Comparison of ENCODE assay signal across 8 mouse cellular contexts in the genomic region with DNA sequence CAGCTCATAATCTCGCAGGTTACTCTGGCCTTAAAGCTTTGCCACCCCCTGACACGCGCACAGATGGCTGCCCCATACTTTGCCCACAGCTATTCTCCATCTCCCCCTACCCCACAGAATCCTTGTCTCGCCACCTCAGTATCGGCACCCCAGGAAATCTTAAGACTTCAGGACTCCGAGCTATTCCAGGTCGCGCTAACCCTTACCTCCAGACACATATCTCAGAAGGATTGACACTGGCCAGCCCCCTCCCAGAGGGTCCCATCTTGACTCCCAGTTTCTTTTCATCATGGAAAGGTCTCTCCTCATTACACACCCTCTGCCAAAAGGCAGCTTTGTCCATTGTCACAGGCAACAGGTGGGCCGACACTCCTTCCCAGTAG. TPM values are rescaled to one million over a fixed set of nuclear protein-coding genes. Genes with fewer than 3 reads are reported as not detected.
DNase-seq lines count a peak whose midpoint lies in the region; ATAC-seq and TF ChIP-seq lines count a peak whose summit lies in the region.

No protein-coding gene starts in this region.

- peaks cover 42% of the 10 kb centered on the region for H3K4me1 ChIP-seq in kidney, embryonic 16.5 days (ENCODE audit: insufficient read depth, low read length)
- peaks cover 9% of the 10 kb centered on the region; the same call in 1 of the 2 replicates for H3K4me1 ChIP-seq in cerebellum, adult 2 months (ENCODE audit: control insufficient read depth, insufficient read depth, low read length)
- H3K4me1 ChIP-seq in hindbrain, embryonic 10.5 days (replicated peaks) = peaks cover 33% of the 10 kb centered on the region
- H3K4me1 ChIP-seq in midbrain, embryonic 12.5 days = peaks cover 19% of the 10 kb centered on the region

- peak overlapping the region; percentile 63 for H3K4me2 ChIP-seq in kidney, embryonic 16.5 days (replicated peaks; ENCODE audit: low read depth, low read length)
- H3K4me2 ChIP-seq in midbrain, embryonic 12.5 days (replicated peaks) = peak overlapping the region; percentile 91

- H3K9ac ChIP-seq in kidney, embryonic 16.5 days (replicated peaks; ENCODE audit: low read length) = peak overlapping the region; percentile 91
- peak overlapping the region; percentile 77 for H3K9ac ChIP-seq in midbrain, embryonic 12.5 days (replicated peaks)

- no peak for ATAC-seq in kidney, embryonic 16.5 days (ENCODE audit: low FRiP score, low TSS enrichment)
- peak; percentile 2 for ATAC-seq in midbrain, embryonic 12.5 days (ENCODE audit: low FRiP score, low read depth)
- ATAC-seq in frontal cortex, adult (ENCODE audit: low TSS enrichment) = no peak

- H3K36me3 ChIP-seq in kidney, embryonic 16.5 days (ENCODE audit: insufficient read depth, low read length) = peaks cover 5% of the 10 kb centered on the region; the same call in 1 of the 2 replicates
- peaks cover 19% of the 10 kb centered on the region for H3K36me3 ChIP-seq in hindbrain, embryonic 10.5 days
- H3K36me3 ChIP-seq in midbrain, embryonic 12.5 days = peaks cover 9% of the 10 kb centered on the region

- H3K27me3 ChIP-seq in kidney, embryonic 16.5 days (ENCODE audit: insufficient read depth, low read length) = no peaks in the 10 kb centered on the region
- no peaks in the 10 kb centered on the region for H3K27me3 ChIP-seq in cerebellum, adult 2 months (ENCODE audit: control insufficient read depth, insufficient read depth, low read length)
- peaks cover 8% of the 10 kb centered on the region; the same call in 1 of the 2 replicates for H3K27me3 ChIP-seq in hindbrain, embryonic 10.5 days (ENCODE audit: insufficient read depth, poor library complexity, severe bottlenecking)
- H3K27me3 ChIP-seq in midbrain, embryonic 12.5 days = no peaks in the 10 kb centered on the region

- TF ChIP-seq POLR2A in cerebellum, adult 2 months (IDR thresholded peaks at IDR 0.05; ENCODE audit: borderline replicate concordance, insufficient read depth, low read length) = no peak

- intact Hi-C loops in left cerebral cortex, postnatal 14 days (cut with DNase I) = no loop called here

- peak overlapping the region; percentile 87 for H3K4me3 ChIP-seq in kidney, embryonic 16.5 days (ENCODE audit: low read length)
- peak overlapping the region; percentile 76 for H3K4me3 ChIP-seq in cerebellum, adult 2 months (replicated peaks; ENCODE audit: insufficient read depth, low read depth, low read length)
- H3K4me3 ChIP-seq in hindbrain, embryonic 10.5 days = peak overlapping the region; percentile 90
- H3K4me3 ChIP-seq in midbrain, embryonic 12.5 days = peak overlapping the region; percentile 72

- no peak for DNase-seq in kidney, postnatal 36 days
- peak in 1 of 2 experiments; percentile 30 for DNase-seq in cerebellum, adult 2 months
- no peak for DNase-seq in hindbrain, embryonic 10.5 days (ENCODE audit: low spot score)
- no peak for DNase-seq in left cerebral cortex, postnatal 14 days (ENCODE audit: low spot score in 2 of 2)
- DNase-seq in adrenal gland, adult 2 months = no peak

- H3K9me3 ChIP-seq in kidney, embryonic 16.5 days (ENCODE audit: low read length) = no peaks in the 10 kb centered on the region
- H3K9me3 ChIP-seq in hindbrain, embryonic 10.5 days = no peaks in the 10 kb centered on the region
- no peaks in the 10 kb centered on the region for H3K9me3 ChIP-seq in midbrain, embryonic 12.5 days

- WGBS in kidney, embryonic 16.5 days = 9% methylated on average over 9 of the region's 9 CpGs
- 8% methylated on average over 9 of the region's 9 CpGs for WGBS in cerebellum, adult 2 months
- 19% methylated on average over 9 of the region's 9 CpGs for WGBS in hindbrain, embryonic 10.5 days
- WGBS in midbrain, embryonic 12.5 days = 19% methylated on average over 9 of the region's 9 CpGs

- no peak for TF ChIP-seq CTCF in cerebellum, adult 2 months (IDR thresholded peaks at IDR 0.05; ENCODE audit: borderline replicate concordance, insufficient read depth, low read depth, low read length)

- no peak overlapping the region for H3K27ac ChIP-seq in kidney, embryonic 16.5 days (ENCODE audit: low read length)
- H3K27ac ChIP-seq in cerebellum, adult 2 months (ENCODE audit: insufficient read depth, low read length) = no peak overlapping the region
- peak overlapping the region; percentile 92 for H3K27ac ChIP-seq in hindbrain, embryonic 10.5 days
- H3K27ac ChIP-seq in midbrain, embryonic 12.5 days (replicated peaks) = no peak overlapping the region

RNA-seq across cellular contexts. Expression of gene Tbc1d10a, which starts 0.7 kb away (rescaled TPM):
- polyA plus RNA-seq in kidney, embryonic 16.5 days (2015; fragmentation: Nextera tagmentation; extraction: Ambion mirVana) = 49.0 and 51.3 TPM in 2 replicates
- 33.3 and 34.1 TPM in 2 replicates for polyA plus RNA-seq in cerebellum, adult 2 months (2012; rRNA removed)
- 29.4 and 32.3 TPM in 2 replicates for polyA plus RNA-seq in hindbrain, embryonic 10.5 days (2016; fragmentation: Nextera tagmentation; extraction: Ambion mirVana)
- polyA plus RNA-seq in midbrain, embryonic 12.5 days (2016; fragmentation: Nextera tagmentation; extraction: Ambion mirVana) = 27.5 and 28.7 TPM in 2 replicates
- total RNA-seq in left cerebral cortex, postnatal 14 days (2021) = 10 to 100 TPM; 32.9 to 33.2 TPM
- 10 to 100 TPM; 13.7 to 16.2 TPM for total RNA-seq in adrenal gland, adult 2 months (2021)
- 35.3 and 38.3 TPM in 2 replicates for polyA plus RNA-seq in adrenal gland, adult 2 months (2012; rRNA removed)

RNA-seq across cellular contexts. Expression of gene Sf3a1, which starts 27.2 kb away (rescaled TPM):
- polyA plus RNA-seq in kidney, embryonic 16.5 days (2015; fragmentation: Nextera tagmentation; extraction: Ambion mirVana) = 54.5 and 65.5 TPM in 2 replicates
- 50.0 and 54.3 TPM in 2 replicates for polyA plus RNA-seq in cerebellum, adult 2 months (2012; rRNA removed)
- polyA plus RNA-seq in hindbrain, embryonic 10.5 days (2016; fragmentation: Nextera tagmentation; extraction: Ambion mirVana) = 92.1 and 95.3 TPM in 2 replicates
- 83.3 and 85.2 TPM in 2 replicates for polyA plus RNA-seq in midbrain, embryonic 12.5 days (2016; fragmentation: Nextera tagmentation; extraction: Ambion mirVana)
- total RNA-seq in left cerebral cortex, postnatal 14 days (2021) = 10 to 100 TPM; 68.8 to 78.6 TPM
- 10 to 100 TPM; 47.0 to 52.5 TPM for total RNA-seq in adrenal gland, adult 2 months (2021)
- polyA plus RNA-seq in adrenal gland, adult 2 months (2012; rRNA removed) = 36.4 and 39.8 TPM in 2 replicates

RNA-seq across cellular contexts. Expression of gene Ccdc157, which starts 27.2 kb away (rescaled TPM):
- polyA plus RNA-seq in kidney, embryonic 16.5 days (2015; fragmentation: Nextera tagmentation; extraction: Ambion mirVana) = 9.4 and 10.7 TPM in 2 replicates
- polyA plus RNA-seq in cerebellum, adult 2 months (2012; rRNA removed) = 15.6 and 15.8 TPM in 2 replicates
- 7.8 and 8.5 TPM in 2 replicates for polyA plus RNA-seq in hindbrain, embryonic 10.5 days (2016; fragmentation: Nextera tagmentation; extraction: Ambion mirVana)
- polyA plus RNA-seq in midbrain, embryonic 12.5 days (2016; fragmentation: Nextera tagmentation; extraction: Ambion mirVana) = 8.1 and 9.8 TPM in 2 replicates
- 10 to 100 TPM; 14.0 to 16.5 TPM for total RNA-seq in left cerebral cortex, postnatal 14 days (2021)
- 10 to 100 TPM; 10.3 to 13.1 TPM for total RNA-seq in adrenal gland, adult 2 months (2021)
- 9.3 and 11.3 TPM in 2 replicates for polyA plus RNA-seq in adrenal gland, adult 2 months (2012; rRNA removed)

RNA-seq across cellular contexts. Expression of gene Castor1, which starts 30.7 kb away (rescaled TPM):
- 6.8 and 7.6 TPM in 2 replicates for polyA plus RNA-seq in kidney, embryonic 16.5 days (2015; fragmentation: Nextera tagmentation; extraction: Ambion mirVana)
- 5.1 and 5.6 TPM in 2 replicates for polyA plus RNA-seq in cerebellum, adult 2 months (2012; rRNA removed)
- polyA plus RNA-seq in hindbrain, embryonic 10.5 days (2016; fragmentation: Nextera tagmentation; extraction: Ambion mirVana) = 2.7 and 3.6 TPM in 2 replicates
- polyA plus RNA-seq in midbrain, embryonic 12.5 days (2016; fragmentation: Nextera tagmentation; extraction: Ambion mirVana) = 2.1 and 2.9 TPM in 2 replicates
- 1 to 10 TPM; 4.3 to 4.9 TPM for total RNA-seq in left cerebral cortex, postnatal 14 days (2021)
- total RNA-seq in adrenal gland, adult 2 months (2021) = 1 to 10 TPM; 3.5 to 4.1 TPM
- polyA plus RNA-seq in adrenal gland, adult 2 months (2012; rRNA removed) = 11.6 and 14.6 TPM in 2 replicates

RNA-seq across cellular contexts. Expression of gene Osm, which starts 48.9 kb away (rescaled TPM):
- polyA plus RNA-seq in kidney, embryonic 16.5 days (2015; fragmentation: Nextera tagmentation; extraction: Ambion mirVana) = not detected in 2 replicates
- 0.03 TPM in 1 of 2 replicates, not detected in the other for polyA plus RNA-seq in cerebellum, adult 2 months (2012; rRNA removed)
- 0.09 TPM in 1 of 2 replicates, not detected in the other for polyA plus RNA-seq in hindbrain, embryonic 10.5 days (2016; fragmentation: Nextera tagmentation; extraction: Ambion mirVana)
- polyA plus RNA-seq in midbrain, embryonic 12.5 days (2016; fragmentation: Nextera tagmentation; extraction: Ambion mirVana) = not detected in 2 replicates
- not detected for total RNA-seq in left cerebral cortex, postnatal 14 days (2021)
- total RNA-seq in adrenal gland, adult 2 months (2021) = under 1 TPM in 1 of 2 experiments, not detected in 1; 0.45 TPM
- 0.13 and 0.17 TPM in 2 replicates for polyA plus RNA-seq in adrenal gland, adult 2 months (2012; rRNA removed)
